Mouse (Mus musculus): ENCODE measurements around the gene Podn.

Gene Podn

GRCm38 (mm10) chr4:108045136-108046107, 50.8 kb downstream of the Podn start:
- no peak for DNase-seq (ENCODE audit: low spot score in 2 of 2)

- DNase-seq (ENCODE audit: low spot score in 2 of 2) = no peak
Measured at GRCm38 (mm10) chr4:108037027-108037426, 59.2 kb downstream of the Podn start.

GRCm38 (mm10) chr4:108033041-108033764, 63.0 kb downstream of the Podn start:
- DNase-seq (ENCODE audit: low spot score in 2 of 2) = no peak

GRCm38 (mm10) chr4:108032352-108032849, 63.8 kb downstream of the Podn start:
- no peak for DNase-seq (ENCODE audit: low spot score in 2 of 2)

GRCm38 (mm10) chr4:108031502-108032351, 64.5 kb downstream of the Podn start:
- no peak for DNase-seq (ENCODE audit: low spot score in 2 of 2)

GRCm38 (mm10) chr4:108030888-108031501, 65.2 kb downstream of the Podn start:
- DNase-seq (ENCODE audit: low spot score in 2 of 2) = no peak

GRCm38 (mm10) chr4:108026193-108026592, 70.1 kb downstream of the Podn start:
- no peak for DNase-seq (ENCODE audit: low spot score in 2 of 2)

- no peak for DNase-seq (ENCODE audit: low spot score in 2 of 2)
Measured at GRCm38 (mm10) chr4:108025269-108025668, 71.0 kb downstream of the Podn start.

- DNase-seq (ENCODE audit: low spot score in 2 of 2) = no peak
Measured at GRCm38 (mm10) chr4:108024641-108025040, 71.6 kb downstream of the Podn start.

GRCm38 (mm10) chr4:108023186-108023585, 73.1 kb downstream of the Podn start:
- DNase-seq (ENCODE audit: low spot score in 2 of 2) = no peak

GRCm38 (mm10) chr4:108020178-108020577, 76.1 kb downstream of the Podn start:
- DNase-seq (ENCODE audit: low spot score in 2 of 2) = no peak

- DNase-seq (ENCODE audit: low spot score in 2 of 2) = no peak
Measured at GRCm38 (mm10) chr4:108018961-108019921, 77.0 kb downstream of the Podn start.

- DNase-seq (ENCODE audit: low spot score in 2 of 2) = no peak
Measured at GRCm38 (mm10) chr4:108018241-108018923, 77.9 kb downstream of the Podn start.

GRCm38 (mm10) chr4:108017839-108018238, 78.4 kb downstream of the Podn start:
- no peak for DNase-seq (ENCODE audit: low spot score in 2 of 2)

GRCm38 (mm10) chr4:108016321-108016720, 79.9 kb downstream of the Podn start:
- DNase-seq (ENCODE audit: low spot score in 2 of 2) = no peak

- no peak for DNase-seq (ENCODE audit: low spot score in 2 of 2)
Measured at GRCm38 (mm10) chr4:108015067-108015765, 81.0 kb downstream of the Podn start.

GRCm38 (mm10) chr4:108014466-108014865, 81.8 kb downstream of the Podn start:
- no peak for DNase-seq (ENCODE audit: low spot score in 2 of 2)

GRCm38 (mm10) chr4:108008541-108008940, 87.7 kb downstream of the Podn start:
- DNase-seq (ENCODE audit: low spot score in 2 of 2) = no peak

Measured in frontal cortex, postnatal 14 days (tissue).